Mouse (Mus musculus) left cerebral cortex, adult 2 months (tissue): ENCODE data around the gene Stip1. TPM values are rescaled to one million over a fixed set of nuclear protein-coding genes. Genes with fewer than 3 reads are reported as not detected.

Experiments
- DNase-seq, 2 experiments: peaks; one replicate each; pipeline ENCODE4 v3.0.0; 2021 to 2022; ENCODE audit warnings: low spot score in 2 of 2, mixed read lengths in 1 of 2; ENCODE audit errors: extremely low spot score in 1 of 2
- H3K27ac ChIP-seq: fragments of 200-600 bp; 2 replicates; pipeline ENCODE4 v1.8.1; 2022
- H3K4me3 ChIP-seq: fragments of 200-600 bp; 2 replicates; pipeline ENCODE4 v1.8.1; 2022
- CTCF ChIP-seq: fragments of 200-600 bp; IDR thresholded peaks from 2 replicates; pipeline ENCODE4 v1.8.1; 2022; ENCODE audit warnings: antibody characterized with exemption, mild to moderate bottlenecking, moderate library complexity
- intact Hi-C: fragments of 180-260 bp; cut with DNase I; formaldehyde crosslinking; loops from one replicate; pipeline ENCODE4 v1.15.1; 2025
- total RNA-seq, 2 experiments: library from RNA; stranded (reverse); gene quantifications; 2 replicates each; pipeline ENCODE4 v1.2.3; 2021

Stip1 gene
- total RNA-seq, 2 experiments from 2014 or later, result 198 to 205 TPM

DNA sequence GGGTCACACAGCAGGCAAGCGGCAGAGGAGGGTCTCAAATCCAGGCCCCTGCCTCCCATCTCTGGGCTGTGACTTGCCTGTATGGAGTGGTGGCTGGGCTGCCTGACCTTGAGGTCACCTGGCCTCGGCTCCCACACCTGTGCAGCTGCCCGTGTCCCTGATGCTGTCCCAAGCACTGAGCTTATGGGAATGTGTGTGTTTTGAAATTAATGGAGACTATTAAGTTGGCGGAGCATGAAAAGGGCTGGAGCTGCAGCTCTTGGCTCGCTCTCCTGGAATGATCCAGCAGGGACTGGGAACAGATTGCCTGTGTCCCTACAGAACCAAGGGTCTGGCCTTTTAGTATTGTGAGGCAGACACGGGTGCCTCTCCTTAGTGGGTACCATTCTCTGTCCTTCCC is 32.5 kb upstream of the Stip1 start:
- no peak overlapping the region for H3K4me3 ChIP-seq
- no peak overlapping the region for H3K27ac ChIP-seq
- intact Hi-C loops, result no loop called here
- TF ChIP-seq CTCF, result no peak
- DNase-seq, result no peak

GRCm38 (mm10) chr19:7070775-7071174 is 31.0 kb upstream of the Stip1 start:
- Histone ChIP-seq H3K27ac (no peak overlapping the region), H3K4me3 (no peak overlapping the region)
- TF ChIP-seq CTCF, result no peak
- intact Hi-C loops, result no loop called here
- DNase-seq, result no peak

DNA sequence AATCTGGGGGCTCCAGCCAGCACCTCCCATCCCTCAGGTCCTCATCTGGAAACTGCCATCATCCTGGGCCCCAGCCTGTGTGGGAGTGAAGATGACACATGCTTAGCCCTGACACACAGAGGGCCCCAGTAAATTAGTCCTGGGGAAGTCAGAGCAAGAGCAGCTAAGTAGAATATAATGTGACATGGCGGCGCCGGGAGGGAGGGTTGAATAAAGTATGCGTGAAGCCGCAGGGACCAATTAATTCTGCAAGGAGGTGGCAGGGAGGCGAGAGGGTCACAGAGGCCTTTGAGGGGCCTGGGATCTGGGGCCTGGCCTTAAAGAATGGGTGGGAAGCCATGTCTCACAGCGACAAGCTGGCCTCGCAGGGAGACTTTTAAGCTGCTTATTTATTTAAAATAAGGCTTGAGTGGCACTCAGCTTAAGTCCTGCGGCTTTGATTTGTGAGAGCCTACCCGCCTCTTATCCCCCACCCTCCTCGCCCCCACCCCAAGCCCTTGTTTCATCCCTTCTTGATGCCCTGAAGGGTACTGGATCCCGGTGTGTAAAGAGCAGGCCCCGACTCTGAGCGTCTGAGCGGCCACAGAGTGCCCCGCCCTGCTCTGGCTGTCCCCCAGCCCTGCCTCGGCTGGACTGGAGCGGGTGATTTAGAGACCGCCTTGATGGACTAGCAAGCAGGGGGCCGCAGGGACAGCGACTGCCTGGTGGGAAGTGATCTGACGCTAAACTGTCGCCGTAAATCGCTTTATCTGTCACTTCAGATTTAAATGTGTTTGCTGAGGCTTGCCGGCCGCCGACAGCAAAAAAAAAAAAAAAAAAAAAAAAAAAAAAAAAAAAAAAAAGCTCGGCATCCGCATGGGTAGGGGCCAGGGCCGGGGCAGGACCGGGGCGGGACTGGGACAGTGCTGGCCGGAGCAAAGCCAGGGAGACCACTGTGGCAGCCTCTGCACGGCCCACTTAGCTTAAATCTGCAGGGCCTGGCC is 30.3 kb upstream of the Stip1 start:
- no peak for DNase-seq
- Histone ChIP-seq H3K27ac (no peak overlapping the region), H3K4me3 (no peak overlapping the region)
- TF ChIP-seq CTCF, result no peak
- intact Hi-C loops, result no loop called here

GRCm38 (mm10) chr19:7068661-7069531 is 29.1 kb upstream of the Stip1 start:
- no peak for DNase-seq
- Histone ChIP-seq H3K27ac (no peak overlapping the region), H3K4me3 (no peak overlapping the region)
- intact Hi-C loops, result loop anchor here (1.0 kb wide), 2 partner anchors 91 to 126 kb away; no protein-coding TSS in a partner anchor
- peak; percentile 16; the same call in 1 of the 2 replicates for TF ChIP-seq CTCF

DNA sequence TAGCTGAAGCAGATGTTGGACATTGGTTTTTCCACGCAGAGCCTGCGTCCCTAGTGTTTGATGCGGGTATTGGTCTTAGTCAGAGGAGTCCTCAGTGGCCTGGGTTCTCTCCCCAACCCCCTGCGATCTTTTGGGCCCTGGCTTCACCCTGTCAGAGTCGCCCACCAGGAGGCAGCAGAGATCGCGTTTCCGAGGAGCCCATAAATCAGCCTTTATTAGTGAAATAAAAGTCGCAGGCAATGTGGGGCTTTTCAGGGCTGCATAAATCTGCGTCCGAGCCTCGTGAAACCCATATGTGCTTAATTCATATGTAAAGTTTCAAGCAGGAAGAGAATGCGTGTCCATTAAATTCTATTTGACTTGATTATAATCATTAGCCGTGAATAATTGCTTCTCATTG is 28.4 kb upstream of the Stip1 start:
- peak; percentile 92 for TF ChIP-seq CTCF
- peak; percentile 76 to 79 for DNase-seq
- no peak overlapping the region for H3K27ac ChIP-seq
- H3K4me3 ChIP-seq, result no peak overlapping the region
- intact Hi-C loops, result loop anchor here (1.0 kb wide), 2 partner anchors 92 to 127 kb away; no protein-coding TSS in a partner anchor

DNA sequence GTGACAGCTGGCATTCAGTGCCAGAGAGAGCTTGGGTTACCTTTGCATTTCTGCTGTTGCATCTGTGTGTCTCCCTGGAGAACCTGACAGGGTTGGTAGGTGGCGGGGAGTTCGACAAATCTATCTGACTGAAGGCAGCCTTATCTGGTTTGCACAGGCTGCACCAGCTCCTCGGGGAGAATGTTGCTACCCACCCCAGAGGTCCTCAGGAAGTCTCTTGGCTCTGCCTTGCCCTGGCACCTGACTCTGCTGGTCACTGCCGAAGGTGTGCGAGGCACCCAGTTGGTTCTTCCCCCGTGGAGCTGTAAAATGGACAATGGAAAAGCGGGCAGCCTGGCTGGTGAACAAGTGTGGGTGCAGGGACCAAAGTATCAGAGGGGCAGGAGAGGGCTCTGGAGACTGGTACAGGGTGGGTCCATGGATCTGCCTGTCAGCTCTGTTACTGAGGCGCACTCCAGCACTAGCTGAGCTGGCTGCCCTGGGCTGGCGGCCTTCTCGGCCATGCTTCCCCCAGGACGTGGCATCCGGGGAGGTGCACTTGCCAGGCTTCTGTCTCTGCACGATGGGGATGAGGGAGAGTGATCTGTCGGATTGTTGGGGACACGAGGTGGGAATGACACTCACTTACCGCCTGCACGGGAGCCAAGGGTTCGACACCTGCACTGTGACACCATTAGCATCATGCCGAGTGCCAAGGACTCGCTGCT is 27.7 kb upstream of the Stip1 start:
- Histone ChIP-seq H3K4me3 (no peak overlapping the region), H3K27ac (no peak overlapping the region)
- DNase-seq, result no peak
- intact Hi-C loops, result loop anchor here (1.0 kb wide), 2 partner anchors 93 to 128 kb away; no protein-coding TSS in a partner anchor
- TF ChIP-seq CTCF, result no peak

DNA sequence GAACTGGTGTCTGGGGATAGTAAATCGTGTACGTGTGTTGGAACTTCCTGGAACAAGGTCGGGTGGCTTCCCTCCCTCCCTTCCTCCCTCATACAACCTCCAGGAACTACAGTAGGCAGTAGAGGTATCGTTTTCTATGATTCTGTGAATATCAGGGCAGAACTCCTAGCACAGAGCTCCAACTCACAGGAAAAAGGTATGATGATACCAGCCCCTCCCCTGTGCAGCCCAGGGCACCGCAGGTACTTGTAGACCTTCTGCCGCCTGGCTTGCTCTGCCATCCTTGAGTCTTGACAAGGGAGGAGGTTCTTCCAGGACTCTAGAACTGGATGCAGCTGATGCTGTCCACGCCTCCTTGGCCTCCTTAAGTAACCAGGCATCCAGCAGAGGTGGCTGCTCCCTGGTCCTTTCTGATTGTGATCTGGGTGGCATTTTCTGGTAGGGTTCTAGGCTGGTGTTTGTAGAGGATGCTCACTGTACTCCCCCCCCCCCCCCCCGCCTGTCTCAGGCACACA is 27.1 kb upstream of the Stip1 start:
- intact Hi-C loops, result no loop called here
- DNase-seq, result no peak
- Histone ChIP-seq H3K27ac (no peak overlapping the region), H3K4me3 (no peak overlapping the region)
- TF ChIP-seq CTCF, result no peak

- intact Hi-C loops, result no loop called here
- Histone ChIP-seq H3K27ac (no peak overlapping the region), H3K4me3 (no peak overlapping the region)
- TF ChIP-seq CTCF, result no peak
- no peak for DNase-seq
Observed at GRCm38 (mm10) chr19:7066034-7066827, 26.5 kb upstream of the Stip1 start.

DNA sequence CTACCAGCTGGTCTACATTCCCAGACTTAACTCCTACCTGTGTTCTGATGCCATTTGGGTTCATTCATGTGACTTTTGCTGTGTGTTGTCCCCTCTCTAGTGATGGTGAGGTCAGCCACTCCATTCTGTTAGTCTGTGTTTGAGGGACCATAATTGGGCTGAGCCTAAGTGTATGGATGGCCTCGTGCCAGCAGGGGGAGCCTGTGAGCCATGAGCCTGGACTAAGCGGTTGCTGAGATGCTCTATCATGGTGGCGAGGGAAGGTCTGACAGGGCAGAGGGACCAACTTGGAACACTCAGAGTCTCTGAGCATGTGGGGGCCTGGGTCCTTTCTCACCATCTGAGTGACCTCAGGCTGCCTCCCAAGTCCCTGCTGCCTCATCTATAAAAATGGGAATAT is 24.8 kb upstream of the Stip1 start:
- Histone ChIP-seq H3K27ac (no peak overlapping the region), H3K4me3 (no peak overlapping the region)
- intact Hi-C loops, result loop anchor here (1.0 kb wide), 1 partner anchor 132 kb away; no protein-coding TSS in a partner anchor
- peak; percentile 91 for TF ChIP-seq CTCF
- peak; percentile 81 to 88 for DNase-seq

- intact Hi-C loops, result no loop called here
- Histone ChIP-seq H3K27ac (no peak overlapping the region), H3K4me3 (no peak overlapping the region)
- no peak for DNase-seq
- no peak for TF ChIP-seq CTCF
Observed at GRCm38 (mm10) chr19:7062916-7063315, 23.1 kb upstream of the Stip1 start.

DNA sequence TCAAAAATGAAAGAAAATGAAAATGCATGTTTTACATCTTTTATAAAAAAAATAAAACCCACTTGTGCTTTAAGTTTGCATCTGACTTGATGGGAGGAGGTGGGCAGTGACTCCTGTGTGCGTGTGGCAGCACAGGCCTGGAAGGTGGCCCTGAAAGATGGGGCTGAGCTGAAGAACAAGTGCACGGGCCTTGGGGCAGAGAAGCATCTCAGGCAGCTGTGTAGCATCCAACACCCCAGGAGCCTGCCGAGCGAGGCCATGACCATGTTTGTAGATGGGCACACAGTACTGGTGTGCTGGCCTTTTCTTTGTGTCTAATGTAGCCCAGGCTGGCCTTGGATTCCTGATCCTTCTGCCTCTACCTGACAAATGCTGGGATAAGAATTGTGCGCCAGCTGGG is 22.3 kb upstream of the Stip1 start:
- Histone ChIP-seq H3K27ac (no peak overlapping the region), H3K4me3 (no peak overlapping the region)
- intact Hi-C loops, result no loop called here
- DNase-seq, result no peak
- TF ChIP-seq CTCF, result no peak
